Mouse (Mus musculus) liver, embryonic 11.5 days (tissue): ENCODE data around the gene Hoxd4. TPM values are rescaled to one million over a fixed set of nuclear protein-coding genes. Genes with fewer than 3 reads are reported as not detected.

Source experiments
- ATAC-seq: fragments of 200-750 bp; cut with Nextera tagmentation; replicated peaks from 2 replicates; pipeline ENCODE4 v1.8.0; 2017; ENCODE audit warnings: moderate number of reproducible peaks, mild to moderate bottlenecking, moderate TSS enrichment, moderate library complexity; ENCODE audit not compliant: low FRiP score
- DNase-seq: peaks from one replicate; pipeline ENCODE4 v3.0.0-alpha.2; 2017; ENCODE audit warnings: low spot score
- H3K27ac ChIP-seq: fragments of 300-500 bp; sonication (generic); 2 replicates; pipeline ENCODE4 v1.5.1; 2014; ENCODE audit warnings: mild to moderate bottlenecking, low read depth, low read length, control low read depth
- H3K27me3 ChIP-seq: fragments of 300-500 bp; sonication (generic); replicated peaks from 2 replicates; pipeline ENCODE4 v1.6.1; 2014; ENCODE audit warnings: low read length, mixed read lengths; ENCODE audit not compliant: control insufficient read depth, insufficient read depth
- H3K36me3 ChIP-seq: fragments of 300-500 bp; sonication (generic); 2 replicates; pipeline ENCODE4 v1.6.1; 2014; ENCODE audit warnings: mild to moderate bottlenecking, low read length, moderate library complexity, mixed read lengths; ENCODE audit not compliant: control insufficient read depth, insufficient read depth
- H3K4me1 ChIP-seq: fragments of 300-500 bp; sonication (generic); replicated peaks from 2 replicates; pipeline ENCODE4 v1.6.1; 2014; ENCODE audit warnings: low read length, mixed read lengths; ENCODE audit not compliant: control insufficient read depth, insufficient read depth
- H3K4me2 ChIP-seq: fragments of 300-500 bp; sonication (generic); 2 replicates; pipeline ENCODE4 v1.6.1; 2014; ENCODE audit warnings: mild to moderate bottlenecking, control low read depth, moderate library complexity
- H3K4me3 ChIP-seq: fragments of 300-500 bp; sonication (generic); 2 replicates; pipeline ENCODE4 v1.5.1; 2014; ENCODE audit warnings: low read depth, low read length, control low read depth
- H3K9ac ChIP-seq: fragments of 300-500 bp; sonication (generic); 2 replicates; pipeline ENCODE4 v1.6.1; 2014; ENCODE audit warnings: low read depth, low read length, control low read depth
- H3K9me3 ChIP-seq: fragments of 300-500 bp; sonication (generic); 2 replicates; pipeline ENCODE4 v1.6.1; 2016; ENCODE audit warnings: low read length, inconsistent platforms, mixed read lengths; ENCODE audit not compliant: control insufficient read depth
- WGBS: fragments of 180-500 bp; shearing (Covaris S2); extraction: QIAGEN DNeasy Blood & Tissue Kit; methylation state at CpG from one replicate; pipeline ENCODE4 v1.1.7; 2014; 5-methylcytosine and 5-hydroxymethylcytosine counted together
- microRNA counts: library from miRNA; unstranded; fragments of <30 nt; microRNA quantifications from one replicate; lab custom pipeline; 2015
- microRNA-seq: library from miRNA; unstranded; fragments of <30 nt; microRNA quantifications from one replicate; pipeline ENCODE4, GENCODE M21; 2017; ENCODE audit warnings: borderline number of aligned reads
- polyA plus RNA-seq: library from polyadenylated mRNA; unstranded; fragments of >200 nt; fragmentation: Nextera tagmentation; extraction: Ambion mirVana; gene quantifications from 2 replicates; pipeline ENCODE4 v1.2.1, GENCODE M21; 2014

Hoxd4 gene
- polyA plus RNA-seq, 1 experiment from 2014 or later, result 0.18 TPM

- DNase-seq, result no peak
- Histone ChIP-seq H3K27me3 (peaks cover 4% of the 10 kb centered on the region; the same call in 1 of the 2 replicates), H3K4me2 (no peak overlapping the region), H3K4me3 (no peak overlapping the region), H3K27ac (no peak overlapping the region), H3K36me3 (no peaks in the 10 kb centered on the region), H3K9me3 (no peaks in the 10 kb centered on the region), H3K9ac (no peak overlapping the region), H3K4me1 (no peaks in the 10 kb centered on the region)
- 84% methylated on average over 2 of the region's 2 CpGs for WGBS
- no peak for ATAC-seq
These were observed 62.6 kb downstream of the Hoxd4 start for GRCm38 (mm10) chr2:74774359-74774758.

- H3K9me3 ChIP-seq, result no peaks in the 10 kb centered on the region
- 74% methylated on average over 13 of the region's 13 CpGs for WGBS
- no peak overlapping the region for H3K27ac ChIP-seq
- no peak overlapping the region for H3K9ac ChIP-seq
- H3K4me2 ChIP-seq, result no peak overlapping the region
- DNase-seq, result no peak
- no peak overlapping the region for H3K4me3 ChIP-seq
- no peak for ATAC-seq
- no peaks in the 10 kb centered on the region for H3K36me3 ChIP-seq
- H3K27me3 ChIP-seq, result no peaks in the 10 kb centered on the region
- H3K4me1 ChIP-seq, result no peaks in the 10 kb centered on the region
These were observed 66.0 kb downstream of the Hoxd4 start for GRCm38 (mm10) chr2:74777536-74778275.

MicroRNA genes within 50 kb of the gene (microRNA counts, 519-probe panel; counts per million panel counts)
- 4,357 counts per million, percentile 27 among the panel's probes with 10 or more counts for microRNA mmu-miR-10b (lab: Ali Mortazavi, UCI)

Small RNAs within 50 kb of the gene (microRNA-seq; reads per million reads assigned to microRNA genes)
- not detected for gene Gm44463
- 7,115 reads per million, percentile 91 among the genes with 10 or more reads in this experiment for gene Mir10b

Other genes with a start within 250 kb of the Hoxd4 start
- 25.7 and 29.1 TPM in 2 replicates for gene Lnpk, start 132.5 kb upstream of the Hoxd4 start, polyA plus RNA-seq
- 0.12 TPM in 1 of 2 replicates, not detected in the other for gene Evx2, start 52.4 kb upstream of the Hoxd4 start, polyA plus RNA-seq
- 0.06 and 0.45 TPM in 2 replicates for gene Hoxd13, start 43.6 kb upstream of the Hoxd4 start, polyA plus RNA-seq
- gene Hoxd12, start 36.9 kb upstream of the Hoxd4 start, polyA plus RNA-seq, result 0.12 and 0.49 TPM in 2 replicates
- gene Hoxd11, start 32.4 kb upstream of the Hoxd4 start, polyA plus RNA-seq, result 0.14 and 0.44 TPM in 2 replicates
- 0.09 and 0.30 TPM in 2 replicates for gene Hoxd10, start 20.0 kb upstream of the Hoxd4 start, polyA plus RNA-seq
- gene Hoxd9, start 14.2 kb upstream of the Hoxd4 start, polyA plus RNA-seq, result 0.10 and 0.22 TPM in 2 replicates
- 0.82 and 1.2 TPM in 2 replicates for gene Hoxd8, start 7.3 kb upstream of the Hoxd4 start, polyA plus RNA-seq
- 0.47 and 0.87 TPM in 2 replicates for gene Hoxd3, start within 50 bp of the Hoxd4 start, polyA plus RNA-seq
- gene Gm28230, start 14.8 kb downstream of the Hoxd4 start, polyA plus RNA-seq, result not detected in 2 replicates
- gene Hoxd1, start 51.1 kb downstream of the Hoxd4 start, polyA plus RNA-seq, result 0.11 TPM in 1 of 2 replicates, not detected in the other
- 110 and 112 TPM in 2 replicates for gene Mtx2, start 113.9 kb downstream of the Hoxd4 start, polyA plus RNA-seq